Comparison of ENCODE assay signal across 18 mouse cellular contexts in genomic region chr11:103627453-103627852, GRCm38 (mm10). TPM values are rescaled to one million over a fixed set of nuclear protein-coding genes. Genes with fewer than 3 reads are reported as not detected.
DNase-seq lines count a peak whose midpoint lies in the region.
"Had no signal": no experiment of that assay in that cellular context is flagged by ENCODE, and none has a peak within 500 bp of the region (broad histone marks: within the 10 kb centered on the region; RNA-seq: fewer than 3 reads in every experiment).

No protein-coding gene starts in this region.

- peak; percentile 15 to 49 for DNase-seq in urinary bladder, postnatal 4 days (ENCODE audit: low spot score in 2 of 2)
- no peak for DNase-seq in urinary bladder, postnatal 14 days (ENCODE audit: low spot score)
- DNase-seq in ES-CJ7 (ENCODE audit: low read depth, low spot score) (peak; percentile 13), ZHBTc4 (ENCODE audit: low read depth, low spot score) (peak; percentile 47)
- DNase-seq in adrenal gland, adult 18-20 months (ENCODE audit: low spot score in 2 of 2): no peak
- no peak for DNase-seq in lung, postnatal 10 days
- DNase-seq in thymus, postnatal 25 days: no peak
- DNase-seq: adrenal gland, adult 8-10 months; adrenal gland, postnatal 14 days; adrenal gland, postnatal 36 days; cerebellum, adult 11-12 months; cerebellum, adult 2 months; cerebellum, adult 9-10 months; cerebellum, postnatal 10 days; cerebellum, postnatal 25 days; forebrain, postnatal 0 days had no signal

RNA-seq across cellular contexts. Expression of gene Gm884, which starts 6.5 kb away (rescaled TPM):
- total RNA-seq in adrenal gland, adult 18-20 months (2021): not detected
- total RNA-seq: adrenal gland, adult 8-10 months; adrenal gland, postnatal 14 days; adrenal gland, postnatal 36 days; forebrain, postnatal 0 days; MEL had no signal

RNA-seq across cellular contexts. Expression of gene Lyzl6, which starts 11.2 kb away (rescaled TPM):
- not detected for total RNA-seq in adrenal gland, adult 18-20 months (2021)
- total RNA-seq: adrenal gland, adult 8-10 months; adrenal gland, postnatal 14 days; adrenal gland, postnatal 36 days; ES-E14; forebrain, postnatal 0 days; MEL had no signal

RNA-seq across cellular contexts. Expression of gene Rprml, which starts 21.9 kb away (rescaled TPM):
- 1 to 10 TPM in 1 of 2 experiments, not detected in 1; 1.1 TPM for total RNA-seq in adrenal gland, adult 18-20 months (2021)
- total RNA-seq: adrenal gland, postnatal 14 days; MEL had no signal

Comparison
In these comparisons a context has a peak if more than half of its experiments do, and no peak if none do; other contexts are left out.
1. DNase-seq: peak in urinary bladder, postnatal 4 days (2 of 2), ES-CJ7 (single experiment) and ZHBTc4 (single experiment); none in urinary bladder, postnatal 14 days (single experiment), adrenal gland, adult 18-20 months (0 of 2), lung, postnatal 10 days (single experiment) and thymus, postnatal 25 days (single experiment).